9 mouse cellular contexts compared by ENCODE assay signal in genomic region chr5:111139622-111140021, GRCm38 (mm10).
DNase-seq lines count a peak whose midpoint lies in the region; ATAC-seq lines count a peak whose summit lies in the region.
"Had no signal": no experiment of that assay in that cellular context is flagged by ENCODE, and none has a peak within 500 bp of the region (broad histone marks: within the 10 kb centered on the region; RNA-seq: fewer than 3 reads in every experiment).

No protein-coding gene starts in this region.

- no peaks in the 10 kb centered on the region for H3K36me3 ChIP-seq in midbrain, embryonic 10.5 days
- no peaks in the 10 kb centered on the region for H3K36me3 ChIP-seq in midbrain, embryonic 14.5 days (ENCODE audit: control insufficient read depth, insufficient read depth, low read length)
- no peaks in the 10 kb centered on the region for H3K36me3 ChIP-seq in hindbrain, embryonic 14.5 days (replicated peaks; ENCODE audit: control insufficient read depth, insufficient read depth)
- no peaks in the 10 kb centered on the region for H3K36me3 ChIP-seq in limb, embryonic 15.5 days
- H3K36me3 ChIP-seq in stomach, embryonic 15.5 days, result no peaks in the 10 kb centered on the region

- no peak for DNase-seq in midbrain, embryonic 10.5 days (ENCODE audit: low spot score)
- DNase-seq in midbrain, embryonic 14.5 days, result no peak
- DNase-seq in hindbrain, embryonic 14.5 days (ENCODE audit: low spot score), result no peak
- no peak for DNase-seq in retina, postnatal 1 day
- DNase-seq in urinary bladder, adult 18-20 months (ENCODE audit: low spot score in 2 of 2), result no peak

- 75% methylated on average over 14 of the region's 14 CpGs for WGBS in midbrain, embryonic 10.5 days
- 74% methylated on average over 14 of the region's 14 CpGs for WGBS in midbrain, embryonic 14.5 days
- WGBS in hindbrain, embryonic 14.5 days, result 66% methylated on average over 14 of the region's 14 CpGs
- WGBS in limb, embryonic 15.5 days, result 39% methylated on average over 14 of the region's 14 CpGs
- WGBS in stomach, embryonic 15.5 days, result 54% methylated on average over 14 of the region's 14 CpGs

- H3K27ac ChIP-seq in midbrain, embryonic 10.5 days (replicated peaks), result 0 out of 2 replicates have a peak overlapping the region, but pooled peaks have one; percentile 69
- H3K27ac ChIP-seq in midbrain, embryonic 14.5 days (replicated peaks; ENCODE audit: low read depth, low read length), result no peak overlapping the region
- H3K27ac ChIP-seq in hindbrain, embryonic 14.5 days, result peak overlapping the region; percentile 65
- H3K27ac ChIP-seq in limb, embryonic 15.5 days, result peak overlapping the region; percentile 28; the same call in 1 of the 2 replicates
- peak overlapping the region; percentile 57 for H3K27ac ChIP-seq in stomach, embryonic 15.5 days
- H3K27ac ChIP-seq: liver, embryonic 14.5 days had no signal

- H3K9ac ChIP-seq in midbrain, embryonic 14.5 days (replicated peaks; ENCODE audit: low read length), result no peak overlapping the region
- no peak overlapping the region for H3K9ac ChIP-seq in hindbrain, embryonic 14.5 days
- no peak overlapping the region for H3K9ac ChIP-seq in limb, embryonic 15.5 days
- no peak overlapping the region for H3K9ac ChIP-seq in stomach, embryonic 15.5 days
- H3K9ac ChIP-seq: liver, embryonic 14.5 days had no signal

- peaks cover 69% of the 10 kb centered on the region for H3K4me1 ChIP-seq in midbrain, embryonic 10.5 days
- H3K4me1 ChIP-seq in midbrain, embryonic 14.5 days (ENCODE audit: control insufficient read depth, insufficient read depth, low read length), result peaks cover 54% of the 10 kb centered on the region
- H3K4me1 ChIP-seq in hindbrain, embryonic 14.5 days (replicated peaks; ENCODE audit: control insufficient read depth, insufficient read depth, low read length), result peaks cover 58% of the 10 kb centered on the region
- H3K4me1 ChIP-seq in limb, embryonic 15.5 days, result peaks cover 36% of the 10 kb centered on the region
- H3K4me1 ChIP-seq in stomach, embryonic 15.5 days, result peaks cover 20% of the 10 kb centered on the region

- no peak overlapping the region for H3K4me2 ChIP-seq in midbrain, embryonic 14.5 days (ENCODE audit: low read length)
- no peak overlapping the region for H3K4me2 ChIP-seq in hindbrain, embryonic 14.5 days (replicated peaks)
- H3K4me2 ChIP-seq in limb, embryonic 15.5 days, result no peak overlapping the region
- no peak overlapping the region for H3K4me2 ChIP-seq in stomach, embryonic 15.5 days

- H3K27me3 ChIP-seq in midbrain, embryonic 10.5 days (ENCODE audit: low read depth, poor library complexity, severe bottlenecking), result 0 out of 2 replicates have a peak, but pooled peaks cover 7% of the 10 kb centered on the region
- no peaks in the 10 kb centered on the region for H3K27me3 ChIP-seq in midbrain, embryonic 14.5 days (ENCODE audit: control insufficient read depth, insufficient read depth, low read length)
- H3K27me3 ChIP-seq in hindbrain, embryonic 14.5 days (ENCODE audit: control insufficient read depth, insufficient read depth, low read length), result no peaks in the 10 kb centered on the region
- no peaks in the 10 kb centered on the region for H3K27me3 ChIP-seq in limb, embryonic 15.5 days
- no peaks in the 10 kb centered on the region for H3K27me3 ChIP-seq in stomach, embryonic 15.5 days (replicated peaks)

- ATAC-seq in midbrain, embryonic 14.5 days (ENCODE audit: low FRiP score, low TSS enrichment), result no peak
- no peak for ATAC-seq in hindbrain, embryonic 14.5 days (ENCODE audit: low FRiP score)
- ATAC-seq in limb, embryonic 15.5 days (ENCODE audit: insufficient number of reproducible peaks, low FRiP score, low TSS enrichment, low read depth), result no peak
- no peak for ATAC-seq in stomach, embryonic 15.5 days (ENCODE audit: insufficient read depth, low FRiP score, low read depth)
- no peak for ATAC-seq in frontal cortex, adult (ENCODE audit: low TSS enrichment)

- H3K4me3 ChIP-seq in midbrain, embryonic 10.5 days, result no peak overlapping the region
- no peak overlapping the region for H3K4me3 ChIP-seq in midbrain, embryonic 14.5 days (replicated peaks; ENCODE audit: low read depth, low read length)
- no peak overlapping the region for H3K4me3 ChIP-seq in hindbrain, embryonic 14.5 days (replicated peaks; ENCODE audit: low read length)
- H3K4me3 ChIP-seq in limb, embryonic 15.5 days, result no peak overlapping the region
- no peak overlapping the region for H3K4me3 ChIP-seq in stomach, embryonic 15.5 days (replicated peaks)

- H3K9me3 ChIP-seq in midbrain, embryonic 10.5 days (replicated peaks), result no peaks in the 10 kb centered on the region
- no peaks in the 10 kb centered on the region for H3K9me3 ChIP-seq in midbrain, embryonic 14.5 days (ENCODE audit: control insufficient read depth, low read length)
- no peaks in the 10 kb centered on the region for H3K9me3 ChIP-seq in hindbrain, embryonic 14.5 days (ENCODE audit: control insufficient read depth, low read length)
- H3K9me3 ChIP-seq in limb, embryonic 15.5 days, result no peaks in the 10 kb centered on the region
- no peaks in the 10 kb centered on the region for H3K9me3 ChIP-seq in stomach, embryonic 15.5 days
